Mouse (Mus musculus) heart, postnatal 0 days (tissue): ENCODE results near the gene Zmym4. TPM values are rescaled to one million over a fixed set of nuclear protein-coding genes. Genes with fewer than 3 reads are reported as not detected.

Experiments used
- ATAC-seq: fragments of 200-750 bp; cut with Nextera tagmentation; 2 replicates; pipeline ENCODE4 v1.8.0; 2017; ENCODE audit warnings: low read depth, moderate number of reproducible peaks, moderate library complexity; ENCODE audit not compliant: insufficient read depth
- DNase-seq: peaks from one replicate; pipeline ENCODE4 v3.0.0-alpha.2; 2016; ENCODE audit warnings: low spot score
- H3K27ac ChIP-seq: fragments of 300-500 bp; sonication (generic); 2 replicates; pipeline ENCODE4 v1.5.1; 2014; ENCODE audit warnings: low read depth, mild to moderate bottlenecking
- H3K27me3 ChIP-seq: fragments of 300-500 bp; sonication (generic); 2 replicates; pipeline ENCODE4 v1.6.1; 2014; ENCODE audit warnings: low read length, mixed read lengths; ENCODE audit not compliant: control insufficient read depth, insufficient read depth
- H3K36me3 ChIP-seq: fragments of 300-500 bp; sonication (generic); replicated peaks from 2 replicates; pipeline ENCODE4 v1.6.1; 2014; ENCODE audit warnings: low read length, mixed read lengths; ENCODE audit not compliant: control insufficient read depth, insufficient read depth
- H3K4me1 ChIP-seq: fragments of 300-500 bp; sonication (generic); 2 replicates; pipeline ENCODE4 v1.6.1; 2014; ENCODE audit warnings: antibody characterized with exemption; ENCODE audit not compliant: control insufficient read depth, insufficient read depth
- H3K4me2 ChIP-seq: fragments of 300-500 bp; sonication (generic); 2 replicates; pipeline ENCODE4 v1.6.1; 2014; ENCODE audit warnings: low read depth, mild to moderate bottlenecking, low read length, moderate library complexity
- H3K4me3 ChIP-seq: fragments of 300-500 bp; sonication (generic); 2 replicates; pipeline ENCODE4 v1.5.1; 2014; ENCODE audit warnings: low read depth, low read length
- H3K9ac ChIP-seq: fragments of 300-500 bp; sonication (generic); replicated peaks from 2 replicates; pipeline ENCODE4 v1.6.1; 2014; ENCODE audit warnings: low read depth, low read length, mixed read lengths
- H3K9me3 ChIP-seq: fragments of 300-500 bp; sonication (generic); replicated peaks from 2 replicates; pipeline ENCODE4 v1.6.1; 2016; ENCODE audit warnings: low read length; ENCODE audit not compliant: control insufficient read depth
- CTCF ChIP-seq: IDR thresholded peaks from 2 replicates; pipeline ENCODE4 v1.5.1; 2016; ENCODE audit warnings: antibody characterized with exemption, control low read depth, low read depth
- EP300 ChIP-seq: IDR thresholded peaks from 2 replicates; pipeline ENCODE4 v1.6.1; 2016; ENCODE audit warnings: antibody characterized with exemption, low read depth
- WGBS: fragments of 180-500 bp; shearing (Covaris S2); extraction: QIAGEN DNeasy Blood & Tissue Kit; methylation state at CpG from one replicate; pipeline ENCODE4 v1.1.7; 2014; 5-methylcytosine and 5-hydroxymethylcytosine counted together
- polyA plus RNA-seq: library from polyadenylated mRNA; unstranded; fragments of >200 nt; fragmentation: Nextera tagmentation; extraction: Ambion mirVana; gene quantifications from 2 replicates; pipeline ENCODE4 v1.2.1, GENCODE M21; 2015
- total RNA-seq: library from RNA; depleted of rRNA; stranded (reverse); fragments of >200 nt; gene quantifications from 2 replicates; pipeline ENCODE4 v1.2.3, GENCODE M21; 2014; ENCODE audit warnings: low replicate concordance; rRNA removed

Gene Zmym4
- total and polyA plus RNA-seq, 2 experiments from 2014 or later: 7.9 to 8.4 TPM

DNA sequence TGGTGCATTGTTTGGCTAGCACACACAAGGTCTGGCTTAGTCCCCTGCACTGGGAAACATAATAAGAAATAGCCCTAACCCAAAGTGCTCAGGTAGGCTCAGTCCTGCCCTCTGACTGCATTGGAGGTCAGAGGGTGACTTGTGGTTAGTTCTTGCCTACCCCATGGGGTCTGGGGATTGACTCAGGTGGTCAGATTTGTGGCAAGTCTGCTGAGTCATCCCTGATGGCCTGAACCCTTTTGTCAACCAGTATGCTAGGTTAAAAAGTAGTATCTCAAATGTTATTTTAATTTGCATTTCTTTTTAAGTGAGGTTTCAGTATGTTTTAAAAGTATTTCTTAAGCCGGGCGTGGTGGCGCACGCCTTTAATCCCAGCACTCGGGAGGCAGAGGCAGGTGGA is 136.8 kb downstream of the Zmym4 start:
- no peak overlapping the region for H3K27ac ChIP-seq
- no peak overlapping the region for H3K9ac ChIP-seq
- peaks cover 54% of the 10 kb centered on the region for H3K36me3 ChIP-seq
- ATAC-seq: no peak
- H3K27me3 ChIP-seq: no peaks in the 10 kb centered on the region
- no peaks in the 10 kb centered on the region for H3K9me3 ChIP-seq
- DNase-seq: no peak
- TF ChIP-seq CTCF (no peak), EP300 (no peak)
- H3K4me2 ChIP-seq: no peak overlapping the region
- no peak overlapping the region for H3K4me3 ChIP-seq
- peaks cover 6% of the 10 kb centered on the region for H3K4me1 ChIP-seq
- 97% methylated on average over 5 of the region's 5 CpGs for WGBS

DNA sequence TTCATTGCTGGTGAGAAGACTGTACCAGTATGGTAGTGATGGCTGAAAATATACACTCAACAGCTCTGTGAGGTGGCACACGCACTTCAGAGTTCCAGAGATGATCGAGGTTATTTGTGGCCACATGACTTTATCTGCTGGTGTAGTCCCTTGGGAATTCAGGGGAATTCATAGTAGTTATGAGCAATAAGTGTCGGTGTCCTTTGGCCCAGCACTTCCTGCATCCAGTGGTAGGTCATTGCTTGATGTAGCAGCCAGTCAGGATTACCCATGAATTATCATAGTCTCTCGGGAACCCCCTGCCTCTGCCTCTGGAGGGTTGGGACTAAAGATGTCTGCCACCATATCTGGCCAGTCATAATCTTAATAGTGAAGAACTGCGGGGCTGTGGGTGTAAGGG is 144.0 kb downstream of the Zmym4 start:
- H3K27ac ChIP-seq: peak overlapping the region; percentile 27
- no peaks in the 10 kb centered on the region for H3K9me3 ChIP-seq
- DNase-seq: no peak
- no peak overlapping the region for H3K4me2 ChIP-seq
- no peaks in the 10 kb centered on the region for H3K27me3 ChIP-seq
- TF ChIP-seq CTCF (no peak), EP300 (no peak)
- WGBS: 43% methylated on average over 5 of the region's 5 CpGs
- no peak overlapping the region for H3K9ac ChIP-seq
- H3K4me3 ChIP-seq: no peak overlapping the region
- H3K36me3 ChIP-seq: 0 out of 2 replicates have a peak, but pooled peaks cover 4% of the 10 kb centered on the region
- ATAC-seq: peak; percentile 24
- H3K4me1 ChIP-seq: peaks cover 15% of the 10 kb centered on the region

DNA sequence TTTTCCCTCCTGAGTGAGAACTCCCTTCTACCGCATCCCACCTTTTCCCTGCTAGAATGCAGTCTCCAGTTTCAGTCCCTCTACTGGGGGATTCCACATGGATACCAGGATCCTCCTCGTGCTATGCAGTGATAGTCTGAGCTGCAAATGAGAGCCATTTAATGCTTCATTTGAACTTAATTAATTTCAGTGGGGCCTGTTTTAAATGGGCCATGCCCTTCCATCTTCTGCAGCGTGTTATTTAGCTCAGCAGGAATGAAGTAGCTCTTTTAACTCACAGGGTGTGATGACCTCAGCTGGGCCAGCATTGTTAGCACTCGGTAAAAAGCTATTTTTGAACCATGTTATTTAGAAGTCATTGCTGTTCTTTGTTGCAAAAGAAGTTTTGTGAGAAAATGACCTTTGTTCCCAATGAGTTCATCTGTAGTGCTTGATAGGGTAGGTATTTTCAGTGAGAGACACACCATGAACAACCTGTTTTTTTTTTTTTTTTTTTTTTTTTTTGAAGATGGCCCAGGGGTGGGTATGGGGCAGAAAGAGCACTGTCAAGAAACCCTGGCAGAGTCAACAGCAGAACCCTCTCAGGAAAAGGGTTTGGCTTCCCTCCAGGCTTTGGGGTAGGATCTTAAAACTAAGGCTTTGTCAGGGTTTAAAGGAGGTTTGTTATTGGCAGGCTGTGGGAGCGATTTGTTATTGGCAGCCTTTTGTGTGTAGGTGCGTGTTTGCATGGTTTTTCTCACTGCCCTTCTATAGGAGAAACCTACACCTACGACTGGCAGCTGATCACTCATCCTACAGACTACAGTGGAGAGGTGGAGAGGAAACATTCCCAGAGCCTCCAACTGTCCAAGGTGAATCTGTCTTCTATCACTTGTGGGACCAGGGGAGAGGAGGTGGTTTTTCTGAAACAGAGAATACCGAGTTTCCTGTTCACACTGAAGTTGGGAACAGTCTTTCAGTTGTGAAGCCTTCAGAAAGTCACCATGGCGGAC is 144.7 kb downstream of the Zmym4 start:
- WGBS: 63% methylated on average over 9 of the region's 9 CpGs
- peak overlapping the region; percentile 27 for H3K27ac ChIP-seq
- H3K4me2 ChIP-seq: no peak overlapping the region
- H3K9me3 ChIP-seq: no peaks in the 10 kb centered on the region
- H3K4me1 ChIP-seq: 0 out of 2 replicates have a peak, but pooled peaks cover 10% of the 10 kb centered on the region
- DNase-seq: no peak
- no peak overlapping the region for H3K9ac ChIP-seq
- TF ChIP-seq CTCF (no peak), EP300 (no peak)
- ATAC-seq: peak; percentile 63; the same call in 1 of the 2 replicates
- no peak overlapping the region for H3K4me3 ChIP-seq
- H3K36me3 ChIP-seq: 0 out of 2 replicates have a peak, but pooled peaks cover 5% of the 10 kb centered on the region
- no peaks in the 10 kb centered on the region for H3K27me3 ChIP-seq

DNA sequence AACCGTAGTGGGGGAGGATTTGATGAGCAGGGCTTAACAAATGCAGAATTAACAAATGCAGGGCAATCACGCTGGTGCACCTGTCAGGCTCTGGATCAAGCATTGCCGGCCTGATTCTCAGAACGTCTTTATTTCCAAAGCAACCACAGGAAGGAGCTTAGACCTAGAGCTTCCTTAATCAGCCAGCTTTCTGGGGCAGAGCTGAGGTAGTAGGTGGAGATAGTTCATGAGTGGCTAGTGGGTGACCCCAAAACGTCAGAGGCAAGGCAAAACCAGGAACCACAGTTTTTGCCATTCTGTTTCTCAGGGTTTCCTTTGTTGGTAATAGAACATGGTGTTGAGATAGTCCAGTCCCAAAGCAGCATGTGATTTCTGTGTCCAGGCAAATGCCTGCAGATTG is 153.1 kb downstream of the Zmym4 start:
- no peak for DNase-seq
- WGBS: 68% methylated on average over 5 of the region's 5 CpGs
- Histone ChIP-seq H3K36me3 (peaks cover 38% of the 10 kb centered on the region), H3K9ac (no peak overlapping the region), H3K9me3 (no peaks in the 10 kb centered on the region), H3K4me1 (peaks cover 9% of the 10 kb centered on the region; the same call in 1 of the 2 replicates), H3K27ac (no peak overlapping the region), H3K4me2 (no peak overlapping the region), H3K4me3 (no peak overlapping the region), H3K27me3 (no peaks in the 10 kb centered on the region)
- TF ChIP-seq EP300: no peak
- ATAC-seq: no peak

DNA sequence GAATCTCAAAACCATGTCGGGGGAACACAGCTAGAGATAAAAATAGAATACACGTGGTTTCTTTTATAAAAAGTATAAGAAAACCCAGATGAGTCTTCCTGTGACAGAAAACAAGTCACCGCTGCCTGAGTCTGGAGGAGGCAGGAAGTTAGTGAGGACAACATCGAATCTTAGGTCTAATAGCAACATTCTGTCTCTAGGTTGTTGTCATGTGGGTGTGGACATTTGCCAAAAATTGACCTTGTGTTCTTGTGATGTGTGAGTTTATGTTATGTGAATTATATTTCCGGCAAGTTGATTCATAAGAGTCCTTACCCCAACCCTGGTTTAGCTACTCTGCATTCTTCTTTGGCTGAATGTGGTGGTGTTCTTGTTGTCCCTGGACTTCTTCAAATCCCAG is 154.7 kb downstream of the Zmym4 start:
- peaks cover 38% of the 10 kb centered on the region for H3K36me3 ChIP-seq
- H3K27ac ChIP-seq: 0 out of 2 replicates have a peak overlapping the region, but pooled peaks have one; percentile 11
- no peak for TF ChIP-seq EP300
- no peak for TF ChIP-seq CTCF
- WGBS: 32% methylated on average over 5 of the region's 5 CpGs
- H3K4me2 ChIP-seq: no peak overlapping the region
- no peak overlapping the region for H3K4me3 ChIP-seq
- DNase-seq: no peak
- H3K9ac ChIP-seq: no peak overlapping the region
- peaks cover 9% of the 10 kb centered on the region; the same call in 1 of the 2 replicates for H3K4me1 ChIP-seq
- ATAC-seq: no peak
- H3K27me3 ChIP-seq: no peaks in the 10 kb centered on the region
- H3K9me3 ChIP-seq: no peaks in the 10 kb centered on the region

Other genes starting within 250 kb of the Zmym4 start
- gene Tfap2e, start 231.9 kb downstream of the Zmym4 start, total RNA-seq: not detected in 2 replicates
- gene Tfap2e, start 231.9 kb downstream of the Zmym4 start, polyA plus RNA-seq: not detected in 2 replicates
- gene Ncdn, start 214.7 kb downstream of the Zmym4 start, total RNA-seq: 29.0 and 36.2 TPM in 2 replicates
- gene Ncdn, start 214.7 kb downstream of the Zmym4 start, polyA plus RNA-seq: 11.0 TPM in 2 replicates
- gene AU040320, start 214.6 kb downstream of the Zmym4 start, total RNA-seq: 50.6 and 69.0 TPM in 2 replicates
- 15.7 and 16.6 TPM in 2 replicates for gene AU040320, start 214.6 kb downstream of the Zmym4 start, polyA plus RNA-seq
- 106 and 126 TPM in 2 replicates for gene Sfpq, start 53.2 kb upstream of the Zmym4 start, total RNA-seq
- gene Sfpq, start 53.2 kb upstream of the Zmym4 start, polyA plus RNA-seq: 37.1 and 39.8 TPM in 2 replicates
- 3.2 and 6.6 TPM in 2 replicates for gene Zmym1, start 93.0 kb upstream of the Zmym4 start, total RNA-seq
- gene Zmym1, start 93.0 kb upstream of the Zmym4 start, polyA plus RNA-seq: 6.4 and 9.3 TPM in 2 replicates
- 9.1 and 9.9 TPM in 2 replicates for gene Zmym6, start 109.2 kb upstream of the Zmym4 start, total RNA-seq
- gene Zmym6, start 109.2 kb upstream of the Zmym4 start, polyA plus RNA-seq: 7.0 and 7.8 TPM in 2 replicates
- 1.8 and 8.2 TPM in 2 replicates for gene Tmem35b, start 155.6 kb upstream of the Zmym4 start, total RNA-seq
- 9.1 and 10.2 TPM in 2 replicates for gene Tmem35b, start 155.6 kb upstream of the Zmym4 start, polyA plus RNA-seq
- gene Dlgap3, start 201.1 kb upstream of the Zmym4 start, total RNA-seq: 0.15 and 0.57 TPM in 2 replicates
- gene Dlgap3, start 201.1 kb upstream of the Zmym4 start, polyA plus RNA-seq: 0.12 and 0.15 TPM in 2 replicates